ENCODE assay signal across 16 mouse cellular contexts in genomic region chr7:44812651-44813325, GRCm38 (mm10). TPM values are rescaled to one million over a fixed set of nuclear protein-coding genes. Genes with fewer than 3 reads are reported as not detected.
DNase-seq lines count a peak whose midpoint lies in the region; ATAC-seq and TF ChIP-seq lines count a peak whose summit lies in the region.
"Had no signal": no experiment of that assay in that cellular context is flagged by ENCODE, and none has a peak within 500 bp of the region (broad histone marks: within the 10 kb centered on the region; RNA-seq: fewer than 3 reads in every experiment).

No protein-coding gene starts in this region.

- H3K36me3 ChIP-seq in heart, adult 2 months (ENCODE audit: control insufficient read depth, insufficient read depth, low read length): peaks cover 7% of the 10 kb centered on the region
- H3K36me3 ChIP-seq in heart, embryonic 11.5 days (ENCODE audit: control insufficient read depth, insufficient read depth, low read length): peaks cover 6% of the 10 kb centered on the region; the same call in 1 of the 2 replicates
- peaks cover 45% of the 10 kb centered on the region for H3K36me3 ChIP-seq in megakaryocyte, embryonic 14.5 days (replicated peaks; ENCODE audit: low read length)
- peaks cover 29% of the 10 kb centered on the region for H3K36me3 ChIP-seq in E14TG2a.4 (ENCODE audit: insufficient read depth, low read length)
- H3K36me3 ChIP-seq in embryonic facial prominence, embryonic 10.5 days (replicated peaks): peaks cover 43% of the 10 kb centered on the region
- H3K36me3 ChIP-seq in hindbrain, embryonic 11.5 days (ENCODE audit: control insufficient read depth, insufficient read depth, low read length): no peaks in the 10 kb centered on the region
- H3K36me3 ChIP-seq: hindbrain, embryonic 15.5 days; midbrain, embryonic 15.5 days had no signal

- no peak for TF ChIP-seq CTCF in heart, adult 2 months (IDR thresholded peaks at IDR 0.05)
- TF ChIP-seq CTCF in E14TG2a.4 (conservative IDR thresholded peaks at IDR 0.05; ENCODE audit: low read length): no peak

- peak; percentile 2 to 14 for DNase-seq in heart, adult 2 months
- no peak for DNase-seq in embryonic facial prominence, embryonic 10.5 days (ENCODE audit: low spot score)
- no peak for DNase-seq in hindbrain, embryonic 11.5 days (ENCODE audit: low spot score)
- DNase-seq: adrenal gland, postnatal 25 days; kidney, adult 18-20 months; right cerebral cortex, postnatal 4 days; thymus, postnatal 25 days had no signal

- H3K4me3 ChIP-seq in heart, adult 2 months: no peak overlapping the region
- H3K4me3 ChIP-seq in heart, embryonic 11.5 days (ENCODE audit: low read depth, low read length): no peak overlapping the region
- peak overlapping the region; percentile 50 for H3K4me3 ChIP-seq in megakaryocyte, embryonic 14.5 days (replicated peaks)
- H3K4me3 ChIP-seq in E14TG2a.4 (replicated peaks; ENCODE audit: low read length): peak overlapping the region; percentile 54
- H3K4me3 ChIP-seq in embryonic facial prominence, embryonic 10.5 days: peak overlapping the region; percentile 9; the same call in 1 of the 2 replicates
- H3K4me3 ChIP-seq in hindbrain, embryonic 11.5 days (ENCODE audit: low read depth, low read length): no peak overlapping the region
- H3K4me3 ChIP-seq: embryonic facial prominence, embryonic 12.5 days; hindbrain, embryonic 15.5 days; midbrain, embryonic 15.5 days; neural tube, embryonic 12.5 days had no signal

- no peaks in the 10 kb centered on the region for H3K9me3 ChIP-seq in heart, embryonic 11.5 days (replicated peaks; ENCODE audit: control insufficient read depth, low read length)
- no peaks in the 10 kb centered on the region for H3K9me3 ChIP-seq in megakaryocyte, embryonic 14.5 days
- no peaks in the 10 kb centered on the region for H3K9me3 ChIP-seq in E14TG2a.4 (ENCODE audit: low read length)
- no peaks in the 10 kb centered on the region for H3K9me3 ChIP-seq in embryonic facial prominence, embryonic 10.5 days
- no peaks in the 10 kb centered on the region for H3K9me3 ChIP-seq in hindbrain, embryonic 11.5 days (ENCODE audit: control insufficient read depth, low read length)
- H3K9me3 ChIP-seq: embryonic facial prominence, embryonic 12.5 days; hindbrain, embryonic 15.5 days; midbrain, embryonic 15.5 days; neural tube, embryonic 12.5 days had no signal

- H3K27ac ChIP-seq in heart, adult 2 months: no peak overlapping the region
- no peak overlapping the region for H3K27ac ChIP-seq in heart, embryonic 11.5 days (ENCODE audit: low read depth, low read length)
- no peak overlapping the region for H3K27ac ChIP-seq in embryonic facial prominence, embryonic 10.5 days (replicated peaks)
- H3K27ac ChIP-seq in hindbrain, embryonic 11.5 days (ENCODE audit: low read depth, low read length): no peak overlapping the region
- H3K27ac ChIP-seq: embryonic facial prominence, embryonic 12.5 days; hindbrain, embryonic 15.5 days; macrophage; midbrain, embryonic 15.5 days; neural tube, embryonic 12.5 days had no signal

- WGBS in heart, adult 2 months: 93% methylated on average over 20 of the region's 20 CpGs
- 87% methylated on average over 20 of the region's 20 CpGs for WGBS in heart, embryonic 11.5 days (ENCODE audit: insufficient replicate concordance)
- WGBS in embryonic facial prominence, embryonic 10.5 days: 92% methylated on average over 20 of the region's 20 CpGs
- whole genome bisulfite sequencing in hindbrain, embryonic 11.5 days: 95% methylated on average over 20 of the region's 20 CpGs

- no peak overlapping the region for H3K4me2 ChIP-seq in heart, embryonic 11.5 days
- H3K4me2 ChIP-seq in hindbrain, embryonic 11.5 days (replicated peaks; ENCODE audit: low read depth, low read length): no peak overlapping the region
- H3K4me2 ChIP-seq: embryonic facial prominence, embryonic 12.5 days; hindbrain, embryonic 15.5 days; midbrain, embryonic 15.5 days; neural tube, embryonic 12.5 days had no signal

- TF ChIP-seq POLR2A in heart, adult 2 months (IDR thresholded peaks at IDR 0.05; ENCODE audit: insufficient read depth, low read depth, low read length): no peak

- ATAC-seq in heart, embryonic 11.5 days (replicated peaks; ENCODE audit: insufficient number of reproducible peaks, low FRiP score, low TSS enrichment): no peak
- ATAC-seq in megakaryocyte, adult 5-6 weeks (ENCODE audit: poor library complexity, severe bottlenecking): no peak
- ATAC-seq in hindbrain, embryonic 11.5 days (ENCODE audit: low FRiP score): no peak
- ATAC-seq: midbrain, embryonic 15.5 days had no signal

- H3K79me2 ChIP-seq in heart, adult 2 months (replicated peaks; ENCODE audit: control insufficient read depth, insufficient read depth, low read length): no peaks in the 10 kb centered on the region

- TF ChIP-seq EP300 in heart, adult 2 months (IDR thresholded peaks at IDR 0.05; ENCODE audit: insufficient read depth, low read depth, low read length): no peak

- intact Hi-C loops in heart, adult 2 months (cut with DNase I): loop anchor here (10.0 kb wide), 1 partner anchor 438 kb away; no protein-coding TSS in a partner anchor

- no peak overlapping the region for H3K9ac ChIP-seq in heart, adult 2 months (ENCODE audit: low read depth, low read length)
- H3K9ac ChIP-seq in heart, embryonic 11.5 days (ENCODE audit: low read depth, low read length): no peak overlapping the region
- no peak overlapping the region for H3K9ac ChIP-seq in hindbrain, embryonic 11.5 days (ENCODE audit: low read depth, low read length)
- H3K9ac ChIP-seq: embryonic facial prominence, embryonic 12.5 days; hindbrain, embryonic 15.5 days; midbrain, embryonic 15.5 days; neural tube, embryonic 12.5 days had no signal

- no peaks in the 10 kb centered on the region for H3K27me3 ChIP-seq in heart, adult 2 months (ENCODE audit: control insufficient read depth, insufficient read depth, low read length)
- no peaks in the 10 kb centered on the region for H3K27me3 ChIP-seq in heart, embryonic 11.5 days (ENCODE audit: control insufficient read depth, insufficient read depth, low read length)
- no peaks in the 10 kb centered on the region for H3K27me3 ChIP-seq in megakaryocyte, embryonic 14.5 days (replicated peaks)
- H3K27me3 ChIP-seq in E14TG2a.4 (ENCODE audit: insufficient read depth, low read length): no peaks in the 10 kb centered on the region
- no peaks in the 10 kb centered on the region for H3K27me3 ChIP-seq in embryonic facial prominence, embryonic 10.5 days (replicated peaks; ENCODE audit: low read depth, poor library complexity, severe bottlenecking)
- H3K27me3 ChIP-seq in hindbrain, embryonic 11.5 days (ENCODE audit: control insufficient read depth, insufficient read depth, low read length): no peaks in the 10 kb centered on the region
- H3K27me3 ChIP-seq: embryonic facial prominence, embryonic 12.5 days; hindbrain, embryonic 15.5 days; midbrain, embryonic 15.5 days; neural tube, embryonic 12.5 days had no signal

- peaks cover 7% of the 10 kb centered on the region for H3K4me1 ChIP-seq in heart, adult 2 months (ENCODE audit: control insufficient read depth, insufficient read depth, low read length)
- H3K4me1 ChIP-seq in heart, embryonic 11.5 days (ENCODE audit: control insufficient read depth, insufficient read depth, low read length): peaks cover 10% of the 10 kb centered on the region
- peaks cover 54% of the 10 kb centered on the region for H3K4me1 ChIP-seq in megakaryocyte, embryonic 14.5 days
- H3K4me1 ChIP-seq in E14TG2a.4 (replicated peaks; ENCODE audit: low read depth, low read length): peaks cover 28% of the 10 kb centered on the region
- peaks cover 19% of the 10 kb centered on the region for H3K4me1 ChIP-seq in embryonic facial prominence, embryonic 10.5 days
- H3K4me1 ChIP-seq in hindbrain, embryonic 11.5 days (replicated peaks; ENCODE audit: control insufficient read depth, insufficient read depth, low read length): peaks cover 8% of the 10 kb centered on the region; the same call in 1 of the 2 replicates

RNA-seq across cellular contexts. Expression of gene Nup62, which starts 3.1 kb away (rescaled TPM):
- 10 to 100 TPM; 27.1 to 28.0 TPM for total RNA-seq in heart, adult 2 months (2021)
- 36.0 and 36.6 TPM in 2 replicates for polyA plus RNA-seq in heart, adult 2 months (2012; rRNA removed)
- 49.0 and 57.5 TPM in 2 replicates for polyA plus RNA-seq in heart, embryonic 11.5 days (2014; fragmentation: Nextera tagmentation; extraction: Ambion mirVana)
- 59.4 and 135 TPM in 2 replicates for polyA plus RNA-seq in megakaryocyte, embryonic 14.5 days (2012; ENCODE audit: insufficient read depth, low replicate concordance)
- 25.3 and 28.5 TPM in 2 replicates for total RNA-seq in megakaryocyte, adult 5-6 weeks (2015)
- 55.7 and 65.8 TPM in 2 replicates for total RNA-seq in megakaryocyte, adult 5-6 weeks (2017)
- 169 and 173 TPM in 2 replicates for polyA plus RNA-seq in embryonic facial prominence, embryonic 10.5 days (2016; fragmentation: Nextera tagmentation; extraction: Ambion mirVana)
- 44.2 and 62.3 TPM in 2 replicates for polyA plus RNA-seq in hindbrain, embryonic 11.5 days (2014; fragmentation: Nextera tagmentation; extraction: Ambion mirVana)

RNA-seq across cellular contexts. Expression of gene Il4i1, which starts 3.4 kb away (rescaled TPM):
- under 1 TPM; 0.61 to 0.70 TPM for total RNA-seq in heart, adult 2 months (2021)
- 1.3 and 1.5 TPM in 2 replicates for polyA plus RNA-seq in heart, adult 2 months (2012; rRNA removed)
- 0.14 and 1.2 TPM in 2 replicates for polyA plus RNA-seq in heart, embryonic 11.5 days (2014; fragmentation: Nextera tagmentation; extraction: Ambion mirVana)
- 3.0 and 3.6 TPM in 2 replicates for polyA plus RNA-seq in megakaryocyte, embryonic 14.5 days (2012; ENCODE audit: insufficient read depth, low replicate concordance)
- total RNA-seq in megakaryocyte, adult 5-6 weeks (2015): 0.38 and 1.9 TPM in 2 replicates
- 1.5 TPM in 1 of 2 replicates, not detected in the other for total RNA-seq in megakaryocyte, adult 5-6 weeks (2017)
- 1.0 and 1.5 TPM in 2 replicates for polyA plus RNA-seq in embryonic facial prominence, embryonic 10.5 days (2016; fragmentation: Nextera tagmentation; extraction: Ambion mirVana)
- polyA plus RNA-seq in hindbrain, embryonic 11.5 days (2014; fragmentation: Nextera tagmentation; extraction: Ambion mirVana): 0.60 and 1.7 TPM in 2 replicates

RNA-seq across cellular contexts. Expression of gene Atf5, which starts 3.7 kb away (rescaled TPM):
- 10 to 100 TPM; 60.2 to 63.4 TPM for total RNA-seq in heart, adult 2 months (2021)
- polyA plus RNA-seq in heart, adult 2 months (2012; rRNA removed): 42.3 and 73.6 TPM in 2 replicates
- polyA plus RNA-seq in heart, embryonic 11.5 days (2014; fragmentation: Nextera tagmentation; extraction: Ambion mirVana): 1.6 and 1.9 TPM in 2 replicates
- polyA plus RNA-seq in megakaryocyte, embryonic 14.5 days (2012; ENCODE audit: insufficient read depth, low replicate concordance): 279 and 321 TPM in 2 replicates
- total RNA-seq in megakaryocyte, adult 5-6 weeks (2015): 2.1 and 2.6 TPM in 2 replicates
- total RNA-seq in megakaryocyte, adult 5-6 weeks (2017): 1.9 and 5.3 TPM in 2 replicates
- polyA plus RNA-seq in embryonic facial prominence, embryonic 10.5 days (2016; fragmentation: Nextera tagmentation; extraction: Ambion mirVana): 3.2 and 3.6 TPM in 2 replicates
- 1.9 and 2.0 TPM in 2 replicates for polyA plus RNA-seq in hindbrain, embryonic 11.5 days (2014; fragmentation: Nextera tagmentation; extraction: Ambion mirVana)

RNA-seq across cellular contexts. Expression of gene Akt1s1, which starts 36.0 kb away (rescaled TPM):
- 10 to 100 TPM; 62.6 to 72.8 TPM for total RNA-seq in heart, adult 2 months (2021)
- 53.8 and 63.0 TPM in 2 replicates for polyA plus RNA-seq in heart, adult 2 months (2012; rRNA removed)
- 38.6 and 53.9 TPM in 2 replicates for polyA plus RNA-seq in heart, embryonic 11.5 days (2014; fragmentation: Nextera tagmentation; extraction: Ambion mirVana)
- polyA plus RNA-seq in megakaryocyte, embryonic 14.5 days (2012; ENCODE audit: insufficient read depth, low replicate concordance): 372 and 2,506 TPM in 2 replicates
- 4.7 and 6.5 TPM in 2 replicates for total RNA-seq in megakaryocyte, adult 5-6 weeks (2015)
- 8.0 and 9.6 TPM in 2 replicates for total RNA-seq in megakaryocyte, adult 5-6 weeks (2017)
- 92.2 and 95.4 TPM in 2 replicates for polyA plus RNA-seq in embryonic facial prominence, embryonic 10.5 days (2016; fragmentation: Nextera tagmentation; extraction: Ambion mirVana)
- polyA plus RNA-seq in hindbrain, embryonic 11.5 days (2014; fragmentation: Nextera tagmentation; extraction: Ambion mirVana): 31.7 and 38.0 TPM in 2 replicates

RNA-seq across cellular contexts. Expression of gene Tbc1d17, which starts 36.1 kb away (rescaled TPM):
- total RNA-seq in heart, adult 2 months (2021): 10 to 100 TPM; 29.6 to 46.6 TPM
- polyA plus RNA-seq in heart, adult 2 months (2012; rRNA removed): 56.0 and 61.9 TPM in 2 replicates
- 48.2 and 49.2 TPM in 2 replicates for polyA plus RNA-seq in heart, embryonic 11.5 days (2014; fragmentation: Nextera tagmentation; extraction: Ambion mirVana)
- polyA plus RNA-seq in megakaryocyte, embryonic 14.5 days (2012; ENCODE audit: insufficient read depth, low replicate concordance): 44.5 TPM in 2 replicates
- total RNA-seq in megakaryocyte, adult 5-6 weeks (2015): 12.5 and 17.6 TPM in 2 replicates
- 13.0 and 14.8 TPM in 2 replicates for total RNA-seq in megakaryocyte, adult 5-6 weeks (2017)
- polyA plus RNA-seq in embryonic facial prominence, embryonic 10.5 days (2016; fragmentation: Nextera tagmentation; extraction: Ambion mirVana): 77.2 and 82.7 TPM in 2 replicates
- 60.9 and 65.5 TPM in 2 replicates for polyA plus RNA-seq in hindbrain, embryonic 11.5 days (2014; fragmentation: Nextera tagmentation; extraction: Ambion mirVana)

Comparison
In these comparisons a context has a peak if more than half of its experiments do, and no peak if none do; other contexts are left out.
1. DNase-seq: peak in heart, adult 2 months (2 of 2); none in embryonic facial prominence, embryonic 10.5 days (single experiment) and hindbrain, embryonic 11.5 days (single experiment).
2. H3K4me3 ChIP-seq: peak in megakaryocyte, embryonic 14.5 days (single experiment), E14TG2a.4 (single experiment) and embryonic facial prominence, embryonic 10.5 days (single experiment); none in heart, adult 2 months (single experiment), heart, embryonic 11.5 days (single experiment) and hindbrain, embryonic 11.5 days (single experiment).